Mouse (Mus musculus): ENCODE measurements around the gene Sash1. TPM values are rescaled to one million over a fixed set of nuclear protein-coding genes. Genes with fewer than 3 reads are reported as not detected.

Sash1 gene
- polyA plus RNA-seq (2015; fragmentation: Nextera tagmentation; extraction: Ambion mirVana), result 3.2 and 4.6 TPM in 2 replicates

DNA sequence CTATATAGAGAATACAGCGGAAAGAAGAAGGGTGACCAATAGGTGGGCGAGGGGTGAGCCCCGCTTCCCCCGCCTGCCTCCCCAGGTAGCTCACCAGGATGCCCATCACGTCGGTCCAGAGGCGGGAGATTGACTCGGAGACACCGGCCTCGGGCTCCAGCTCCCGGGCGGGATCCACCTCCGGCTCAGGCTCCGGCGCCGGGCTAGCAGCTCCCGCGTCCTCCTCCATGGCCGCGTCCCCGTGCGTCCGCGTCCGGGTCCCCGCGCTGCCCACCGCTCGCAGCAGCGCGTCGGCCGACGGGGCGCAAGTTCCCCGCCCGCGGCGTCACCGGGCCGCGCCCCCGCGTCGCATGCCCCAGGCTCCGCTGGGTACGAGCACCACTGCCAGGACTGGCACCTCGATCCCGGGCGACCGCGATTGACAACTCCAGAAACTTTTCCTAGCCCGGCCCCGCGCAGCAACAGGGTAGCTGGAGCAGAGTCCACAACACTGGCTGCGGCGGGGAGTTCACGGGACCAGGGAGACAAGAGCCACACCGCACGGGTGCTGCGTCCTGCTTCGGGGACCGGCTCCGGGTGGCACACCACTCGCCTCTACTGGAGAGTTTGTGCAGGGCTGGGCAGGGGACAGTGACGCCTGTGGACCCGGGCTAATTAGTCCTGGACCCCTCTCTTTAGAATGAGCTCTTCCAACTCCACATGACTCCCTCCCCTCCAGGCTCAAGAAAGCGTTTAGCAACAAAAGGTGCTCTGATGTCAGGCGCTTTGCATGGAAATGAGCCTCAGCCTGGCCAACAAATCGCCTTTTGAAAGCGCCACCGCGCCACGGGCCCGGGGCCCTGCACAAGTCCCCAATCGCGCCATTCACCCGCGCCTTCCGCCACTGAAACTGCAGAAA is at the start of gene Sash1:
Gene Sash1, minus strand, starts transcription at position 441 of the 898 bp plus-strand sequence.
- Histone ChIP-seq H3K4me3 (peak within 1 kb of the TSS; percentile 95), H3K9ac (peak within 1 kb of the TSS; percentile 85), H3K27me3 (no peaks in the 10 kb centered on the region), H3K4me1 (replicated peaks) (peaks cover 23% of the 10 kb centered on the region), H3K36me3 (no peaks in the 10 kb centered on the region), H3K4me2 (peak within 1 kb of the TSS; percentile 83), H3K27ac (peak within 1 kb of the TSS; percentile 98), H3K9me3 (replicated peaks) (no peaks in the 10 kb centered on the region)
- ATAC-seq (replicated peaks; ENCODE audit: insufficient number of reproducible peaks, insufficient read depth, low FRiP score, low read depth), result peak; percentile 93
- WGBS, result under 1% methylated on average over 80 of the region's 80 CpGs

DNA sequence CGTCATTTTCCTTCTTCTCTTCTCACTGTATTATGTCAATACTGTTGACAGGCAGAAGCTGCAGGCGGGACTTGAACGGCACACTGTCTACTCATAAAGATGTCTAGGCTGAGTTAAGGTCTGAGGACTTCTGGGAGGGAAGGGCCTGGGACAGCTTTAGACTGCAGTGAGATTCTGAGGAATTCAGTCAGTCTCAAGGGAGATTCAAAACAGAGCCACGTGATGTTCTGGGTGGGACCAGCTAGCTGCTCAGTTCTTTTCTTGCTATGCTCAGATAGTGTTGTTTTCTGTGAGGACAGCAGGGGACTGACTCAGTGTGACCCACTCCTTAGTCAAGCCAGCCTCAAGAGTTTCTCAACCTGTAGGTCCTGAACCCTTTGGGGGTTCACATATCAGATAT is 49.7 kb upstream of the Sash1 start:
- no peaks in the 10 kb centered on the region for H3K36me3 ChIP-seq
- H3K4me2 ChIP-seq, result no peak overlapping the region
- H3K9ac ChIP-seq, result no peak overlapping the region
- H3K4me3 ChIP-seq, result no peak overlapping the region
- H3K27ac ChIP-seq, result no peak overlapping the region
- no peak for ATAC-seq (replicated peaks; ENCODE audit: insufficient number of reproducible peaks, insufficient read depth, low FRiP score, low read depth)
- no peaks in the 10 kb centered on the region for H3K9me3 ChIP-seq (replicated peaks)
- no peaks in the 10 kb centered on the region for H3K27me3 ChIP-seq
- 46% methylated on average over 4 of the region's 4 CpGs for WGBS
- no peaks in the 10 kb centered on the region for H3K4me1 ChIP-seq (replicated peaks)

DNA sequence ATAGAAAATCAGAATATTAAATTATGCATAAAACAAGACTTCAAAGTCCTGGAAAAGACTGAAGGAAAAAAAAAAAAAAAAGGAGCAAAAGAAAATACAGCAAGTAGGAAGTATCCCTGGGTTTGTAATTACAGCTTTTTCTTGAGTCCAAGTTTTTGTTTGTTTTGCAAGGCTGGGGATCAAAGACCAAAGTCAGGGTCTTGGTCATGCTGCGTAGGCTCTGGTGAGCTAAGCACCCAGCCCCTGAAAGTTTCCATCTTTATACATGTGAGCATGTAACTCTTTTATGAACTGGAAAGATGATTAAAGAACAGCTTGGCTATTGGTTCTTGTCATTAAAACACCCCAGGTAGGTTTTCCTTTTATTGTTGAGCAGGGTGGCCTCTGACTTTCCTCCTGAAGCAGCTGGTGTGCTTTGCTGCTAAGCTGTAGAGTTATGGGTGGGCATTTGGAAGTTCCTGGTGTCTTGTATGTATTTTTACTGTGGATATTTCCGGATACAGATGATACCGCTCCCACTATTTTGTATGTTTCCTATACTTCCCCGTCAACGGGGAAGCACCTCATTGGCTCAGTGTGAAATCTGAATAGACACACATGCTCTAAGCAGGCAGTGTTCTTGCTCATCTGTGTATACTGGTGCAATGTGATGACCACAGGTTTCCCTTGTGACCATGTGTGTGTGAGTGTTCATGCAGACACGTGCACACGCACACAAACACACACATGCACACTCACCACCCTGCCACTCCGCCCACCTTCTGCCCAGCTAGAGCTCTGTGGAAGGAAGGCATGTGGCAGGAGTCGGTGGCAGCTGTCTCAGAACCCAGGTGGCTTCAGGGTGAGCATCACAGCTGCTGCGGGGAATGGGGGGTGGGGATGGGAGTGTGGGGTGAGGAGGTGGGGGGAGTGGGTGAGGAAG is 47.8 kb upstream of the Sash1 start:
- no peaks in the 10 kb centered on the region for H3K9me3 ChIP-seq (replicated peaks)
- no peaks in the 10 kb centered on the region for H3K4me1 ChIP-seq (replicated peaks)
- H3K4me2 ChIP-seq, result no peak overlapping the region
- H3K36me3 ChIP-seq, result no peaks in the 10 kb centered on the region
- WGBS, result 79% methylated on average over 10 of the region's 10 CpGs
- H3K4me3 ChIP-seq, result no peak overlapping the region
- H3K27ac ChIP-seq, result no peak overlapping the region
- no peak for ATAC-seq (replicated peaks; ENCODE audit: insufficient number of reproducible peaks, insufficient read depth, low FRiP score, low read depth)
- no peak overlapping the region for H3K9ac ChIP-seq
- H3K27me3 ChIP-seq, result no peaks in the 10 kb centered on the region

DNA sequence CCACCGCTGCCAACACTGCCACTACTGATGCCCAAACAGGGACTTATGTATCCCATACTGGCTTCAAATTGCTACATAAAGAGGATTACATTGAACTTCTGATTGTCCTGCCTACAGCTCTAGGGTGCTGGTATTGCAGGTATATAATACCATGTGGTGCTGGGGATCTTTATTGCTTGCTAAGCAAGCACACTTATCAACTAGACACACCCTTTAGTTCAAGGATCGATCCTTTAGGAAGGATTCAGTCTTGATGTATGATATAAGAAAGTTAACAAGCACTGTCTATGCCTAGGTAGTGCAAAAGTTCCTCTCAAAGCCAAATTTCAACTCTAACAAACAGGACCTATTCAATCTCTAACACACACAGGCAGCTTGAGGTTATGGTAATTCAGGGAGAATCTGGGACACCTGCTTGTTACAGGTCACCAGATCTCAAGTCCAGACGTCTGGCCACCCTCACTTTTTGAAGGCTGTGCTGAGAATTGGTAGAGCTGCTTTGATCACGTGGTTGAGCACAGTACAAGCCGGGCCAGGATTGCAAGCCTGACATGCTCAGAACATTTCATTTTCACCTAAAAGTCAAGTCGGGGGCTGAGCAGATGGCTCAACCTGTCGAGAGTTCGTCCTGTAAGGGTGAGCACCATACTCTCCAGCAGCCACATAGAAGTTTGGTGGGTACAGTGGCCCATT is 45.8 kb upstream of the Sash1 start:
- no peaks in the 10 kb centered on the region for H3K9me3 ChIP-seq (replicated peaks)
- no peak overlapping the region for H3K4me3 ChIP-seq
- no peak for ATAC-seq (replicated peaks; ENCODE audit: insufficient number of reproducible peaks, insufficient read depth, low FRiP score, low read depth)
- no peaks in the 10 kb centered on the region for H3K4me1 ChIP-seq (replicated peaks)
- no peaks in the 10 kb centered on the region for H3K36me3 ChIP-seq
- H3K9ac ChIP-seq, result no peak overlapping the region
- H3K27me3 ChIP-seq, result no peaks in the 10 kb centered on the region
- 76% methylated on average over 8 of the region's 8 CpGs for WGBS
- H3K4me2 ChIP-seq, result no peak overlapping the region
- no peak overlapping the region for H3K27ac ChIP-seq

DNA sequence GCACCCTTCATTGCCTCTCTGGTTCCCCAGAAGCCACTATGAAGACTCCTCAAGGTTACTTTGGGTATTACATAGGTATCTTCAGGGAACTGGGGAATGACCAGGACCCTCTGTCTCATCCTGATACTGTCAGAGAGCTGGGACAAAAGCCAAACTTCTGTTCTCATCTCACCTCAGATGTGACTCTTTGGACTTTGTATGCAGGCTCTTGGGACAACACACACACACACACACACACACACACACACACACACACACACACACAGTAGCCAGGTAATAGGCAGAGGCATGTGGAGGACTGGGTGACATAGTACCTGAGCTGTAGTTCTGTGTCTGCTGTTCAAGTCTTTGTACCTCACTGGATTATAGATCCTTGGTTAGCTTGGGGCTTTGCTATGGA is 44.8 kb upstream of the Sash1 start:
- Histone ChIP-seq H3K27me3 (no peaks in the 10 kb centered on the region), H3K4me3 (no peak overlapping the region), H3K36me3 (no peaks in the 10 kb centered on the region), H3K27ac (no peak overlapping the region), H3K4me2 (no peak overlapping the region), H3K4me1 (replicated peaks) (no peaks in the 10 kb centered on the region), H3K9ac (no peak overlapping the region), H3K9me3 (replicated peaks) (no peaks in the 10 kb centered on the region)
- no peak for ATAC-seq (replicated peaks; ENCODE audit: insufficient number of reproducible peaks, insufficient read depth, low FRiP score, low read depth)

DNA sequence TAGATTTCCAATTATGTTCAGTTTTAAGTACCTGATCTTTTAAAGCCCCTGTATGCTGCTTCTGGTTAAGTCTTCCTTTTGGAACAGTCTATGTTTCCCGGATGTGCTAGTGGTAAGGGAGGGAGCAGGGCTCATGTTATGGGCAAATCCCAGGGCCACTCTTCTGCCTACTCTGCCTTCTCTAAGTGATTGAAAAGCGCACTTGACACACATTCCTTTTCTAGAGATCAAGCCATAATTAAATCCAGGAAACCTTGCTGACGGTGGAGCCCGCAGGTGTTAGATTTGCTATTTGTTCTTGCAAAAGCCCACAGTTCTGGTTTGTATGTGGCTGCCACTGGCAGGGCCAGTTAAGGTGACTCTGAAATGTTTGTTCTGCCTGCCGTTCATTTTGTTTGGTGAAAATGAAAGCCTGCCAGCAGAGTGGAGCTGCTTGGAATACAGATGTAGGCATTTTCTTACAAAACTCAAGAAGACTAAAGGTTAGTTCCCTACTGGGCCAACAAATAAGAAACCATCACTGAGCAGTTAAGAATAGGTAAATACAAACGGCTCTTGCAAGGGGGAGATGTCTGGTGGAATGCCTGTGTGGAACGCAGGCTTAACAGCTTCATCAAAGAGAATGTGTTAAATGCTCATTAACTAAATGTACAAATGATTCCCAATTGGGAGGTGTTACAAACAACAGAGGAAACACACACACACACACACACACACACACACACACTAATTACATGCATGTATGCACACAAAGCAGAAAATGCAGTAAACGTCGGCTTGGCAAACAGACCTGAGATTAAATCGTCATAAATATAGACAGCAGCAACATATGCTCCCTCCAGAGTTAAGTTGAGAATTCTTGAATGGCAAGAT is 43.1 kb upstream of the Sash1 start:
- no peak overlapping the region for H3K4me3 ChIP-seq
- ATAC-seq (replicated peaks; ENCODE audit: insufficient number of reproducible peaks, insufficient read depth, low FRiP score, low read depth), result no peak
- no peak overlapping the region for H3K4me2 ChIP-seq
- no peaks in the 10 kb centered on the region for H3K36me3 ChIP-seq
- H3K9ac ChIP-seq, result no peak overlapping the region
- H3K4me1 ChIP-seq (replicated peaks), result 0 out of 2 replicates have a peak, but pooled peaks cover 3% of the 10 kb centered on the region
- H3K27me3 ChIP-seq, result no peaks in the 10 kb centered on the region
- H3K27ac ChIP-seq, result no peak overlapping the region
- H3K9me3 ChIP-seq (replicated peaks), result no peaks in the 10 kb centered on the region
- WGBS, result 74% methylated on average over 10 of the region's 10 CpGs

DNA sequence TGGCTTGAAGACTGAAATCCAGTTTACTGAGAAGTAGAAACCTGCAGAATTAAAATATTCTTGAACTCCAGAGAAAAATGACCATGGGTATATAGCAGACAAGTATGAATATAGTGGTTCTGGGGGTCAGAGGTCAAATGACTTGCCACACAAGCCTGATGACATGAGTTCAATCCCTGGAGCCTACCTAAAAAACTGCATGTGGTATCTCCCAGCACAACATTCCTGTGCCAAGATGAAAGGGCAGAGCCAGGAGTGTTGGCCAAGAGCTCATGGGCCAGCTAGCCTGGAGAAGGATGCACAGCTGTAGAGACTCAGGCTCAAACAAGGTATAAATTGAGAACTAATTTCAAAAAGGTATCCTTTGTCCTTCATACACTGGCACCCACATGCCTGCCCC is 42.4 kb upstream of the Sash1 start:
- H3K4me3 ChIP-seq, result no peak overlapping the region
- no peak for ATAC-seq (replicated peaks; ENCODE audit: insufficient number of reproducible peaks, insufficient read depth, low FRiP score, low read depth)
- H3K27ac ChIP-seq, result no peak overlapping the region
- H3K27me3 ChIP-seq, result no peaks in the 10 kb centered on the region
- H3K9me3 ChIP-seq (replicated peaks), result no peaks in the 10 kb centered on the region
- H3K36me3 ChIP-seq, result no peaks in the 10 kb centered on the region
- no peak overlapping the region for H3K9ac ChIP-seq
- H3K4me2 ChIP-seq, result no peak overlapping the region
- H3K4me1 ChIP-seq (replicated peaks), result 0 out of 2 replicates have a peak, but pooled peaks cover 3% of the 10 kb centered on the region

DNA sequence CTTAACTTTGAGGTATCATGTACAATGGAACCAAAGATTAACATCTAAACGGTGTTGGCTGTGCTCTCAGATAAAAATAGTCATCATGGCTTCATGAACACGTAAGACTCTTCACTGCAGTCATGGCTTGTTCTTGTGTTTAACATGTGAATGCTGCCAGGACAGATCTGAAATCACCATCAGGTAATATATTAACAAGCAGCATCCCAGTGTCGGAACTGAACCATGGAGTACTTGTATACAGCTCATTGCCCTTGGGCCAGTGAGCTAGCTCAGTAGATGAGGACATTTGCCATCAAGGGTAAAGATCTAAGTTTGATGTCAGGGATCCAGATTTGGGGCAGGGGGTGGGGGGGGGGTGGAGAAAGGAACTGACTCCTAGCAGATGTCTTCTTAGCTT is 41.0 kb upstream of the Sash1 start:
- Histone ChIP-seq H3K4me2 (no peak overlapping the region), H3K9me3 (replicated peaks) (no peaks in the 10 kb centered on the region), H3K9ac (no peak overlapping the region), H3K27me3 (no peaks in the 10 kb centered on the region), H3K4me1 (replicated peaks) (0 out of 2 replicates have a peak, but pooled peaks cover 3% of the 10 kb centered on the region), H3K4me3 (no peak overlapping the region), H3K27ac (no peak overlapping the region), H3K36me3 (no peaks in the 10 kb centered on the region)
- no peak for ATAC-seq (replicated peaks; ENCODE audit: insufficient number of reproducible peaks, insufficient read depth, low FRiP score, low read depth)
- WGBS, result 88% methylated on average over 3 of the region's 3 CpGs

DNA sequence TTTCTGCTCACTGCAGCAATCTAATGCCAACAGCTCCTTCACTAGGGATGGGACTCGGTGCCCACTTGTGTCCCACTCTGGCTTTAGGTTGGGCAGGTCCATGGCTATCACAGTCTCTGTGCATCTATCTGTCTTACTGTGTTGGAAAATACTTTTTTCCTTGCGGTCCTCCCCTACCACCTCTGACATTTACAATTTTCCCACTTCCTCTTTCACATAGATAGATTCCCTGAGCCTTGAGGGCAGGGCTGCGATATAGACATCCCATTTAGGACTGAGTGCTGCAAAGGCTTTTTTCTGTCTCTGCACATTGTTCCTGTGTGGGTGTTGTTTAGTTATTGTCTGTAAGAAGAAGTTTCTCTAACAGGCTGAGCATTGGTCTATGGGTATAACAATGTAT is 40.4 kb upstream of the Sash1 start:
- ATAC-seq (replicated peaks; ENCODE audit: insufficient number of reproducible peaks, insufficient read depth, low FRiP score, low read depth), result no peak
- no peak overlapping the region for H3K9ac ChIP-seq
- 0 out of 2 replicates have a peak, but pooled peaks cover 3% of the 10 kb centered on the region for H3K4me1 ChIP-seq (replicated peaks)

DNA sequence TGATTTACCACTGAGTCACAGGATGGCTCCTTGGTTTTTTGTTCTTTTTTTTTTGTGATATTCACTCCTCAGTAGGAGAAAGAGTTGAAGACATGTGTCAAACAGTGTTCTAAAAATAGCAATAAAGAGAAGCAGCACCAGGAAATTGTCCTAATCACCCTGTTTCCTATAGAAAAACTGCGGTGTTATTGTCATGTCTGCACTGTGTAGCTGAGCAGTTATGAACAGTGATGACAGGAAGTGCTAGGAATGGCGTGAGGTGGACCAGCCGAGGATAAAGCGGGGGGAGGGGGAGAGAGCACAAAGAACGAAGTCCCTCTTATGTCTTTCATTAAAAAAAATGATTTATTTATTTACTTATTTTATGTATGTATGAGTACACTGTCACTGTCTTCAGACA is 39.4 kb upstream of the Sash1 start:
- 39% methylated on average over 5 of the region's 5 CpGs for WGBS
- H3K4me3 ChIP-seq, result no peak overlapping the region
- no peak overlapping the region for H3K27ac ChIP-seq
- no peaks in the 10 kb centered on the region for H3K9me3 ChIP-seq (replicated peaks)
- H3K36me3 ChIP-seq, result no peaks in the 10 kb centered on the region
- no peak overlapping the region for H3K9ac ChIP-seq
- no peak overlapping the region for H3K4me2 ChIP-seq
- no peak for ATAC-seq (replicated peaks; ENCODE audit: insufficient number of reproducible peaks, insufficient read depth, low FRiP score, low read depth)
- H3K27me3 ChIP-seq, result no peaks in the 10 kb centered on the region
- 0 out of 2 replicates have a peak, but pooled peaks cover 3% of the 10 kb centered on the region for H3K4me1 ChIP-seq (replicated peaks)

More for the DNA sequence above, 40.4 kb upstream of the Sash1 start:
- Histone ChIP-seq H3K27ac (no peak overlapping the region), H3K4me2 (no peak overlapping the region), H3K4me3 (no peak overlapping the region), H3K27me3 (no peaks in the 10 kb centered on the region), H3K36me3 (no peaks in the 10 kb centered on the region), H3K9me3 (replicated peaks) (no peaks in the 10 kb centered on the region)
- WGBS, result 84% methylated on average over 3 of the region's 3 CpGs

Measured in heart, embryonic 15.5 days (tissue).